Mouse (Mus musculus) ES-Bruce4 (cell line): Measurements from ENCODE around the gene Rnf135.
"Not testable (repeated sequence)": the region's sequence is repeated elsewhere in the genome, so short reads cannot be mapped to it uniquely, and the experiment has no call there.

Experiments
- CTCF ChIP-seq: IDR thresholded peaks from one replicate; pipeline ENCODE4 v1.8.1; 2011; ENCODE audit warnings: low read depth, low read length
- POLR2A ChIP-seq: IDR thresholded peaks from one replicate; pipeline ENCODE4 v1.8.1; 2011; ENCODE audit warnings: low read length; ENCODE audit not compliant: insufficient read depth

GRCm38 (mm10) chr11:80148974-80149373 is 34.7 kb upstream of the Rnf135 start:
- TF ChIP-seq CTCF, POLR2A: not testable (repeated sequence)
